Mouse (Mus musculus): ENCODE results near the gene Pla2g2f. TPM values are rescaled to one million over a fixed set of nuclear protein-coding genes. Genes with fewer than 3 reads are reported as not detected.

The Pla2g2f gene
- polyA plus RNA-seq, 2 experiments from 2014 or later, result not detected

DNA sequence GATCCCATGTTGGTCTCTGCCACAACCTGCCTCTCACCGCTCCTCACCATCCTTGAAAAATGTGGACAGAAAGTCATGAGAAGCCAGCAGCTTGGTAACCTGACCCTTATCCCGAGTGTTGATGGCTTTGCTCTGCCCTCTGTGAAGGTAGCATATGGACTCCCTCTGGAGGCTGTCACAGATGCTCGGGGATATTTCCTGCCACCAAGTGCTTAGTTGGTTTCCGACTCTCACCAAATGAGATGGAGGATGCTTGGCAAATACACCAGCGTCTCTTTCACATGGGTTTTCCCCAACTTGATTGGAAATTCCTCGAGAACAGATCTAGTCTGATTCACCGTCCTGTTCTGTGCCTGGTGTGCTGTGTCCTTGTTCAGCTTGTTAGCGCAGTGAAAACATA, 44.8 kb downstream of the Pla2g2f start:
- no peak for ATAC-seq

DNA sequence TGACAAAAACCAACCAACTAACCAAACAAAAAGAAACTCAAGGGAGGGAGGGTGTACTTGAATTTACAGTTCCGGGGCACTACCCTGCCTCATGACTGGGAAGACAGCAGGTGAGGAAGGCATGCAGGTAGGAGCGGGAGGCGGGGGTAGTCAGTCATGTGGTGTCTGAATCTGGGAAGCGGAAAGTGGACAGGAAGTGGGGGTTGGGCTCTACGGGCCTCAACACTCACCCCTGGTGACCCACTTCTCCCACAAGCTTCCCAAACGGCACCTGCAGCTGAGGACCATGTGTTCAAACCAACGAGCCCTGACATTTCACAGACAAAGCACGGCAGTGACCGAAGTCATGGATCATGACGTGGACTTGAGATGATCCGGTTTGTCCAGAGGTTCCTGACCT, 45.3 kb downstream of the Pla2g2f start:
- no peak for ATAC-seq

DNA sequence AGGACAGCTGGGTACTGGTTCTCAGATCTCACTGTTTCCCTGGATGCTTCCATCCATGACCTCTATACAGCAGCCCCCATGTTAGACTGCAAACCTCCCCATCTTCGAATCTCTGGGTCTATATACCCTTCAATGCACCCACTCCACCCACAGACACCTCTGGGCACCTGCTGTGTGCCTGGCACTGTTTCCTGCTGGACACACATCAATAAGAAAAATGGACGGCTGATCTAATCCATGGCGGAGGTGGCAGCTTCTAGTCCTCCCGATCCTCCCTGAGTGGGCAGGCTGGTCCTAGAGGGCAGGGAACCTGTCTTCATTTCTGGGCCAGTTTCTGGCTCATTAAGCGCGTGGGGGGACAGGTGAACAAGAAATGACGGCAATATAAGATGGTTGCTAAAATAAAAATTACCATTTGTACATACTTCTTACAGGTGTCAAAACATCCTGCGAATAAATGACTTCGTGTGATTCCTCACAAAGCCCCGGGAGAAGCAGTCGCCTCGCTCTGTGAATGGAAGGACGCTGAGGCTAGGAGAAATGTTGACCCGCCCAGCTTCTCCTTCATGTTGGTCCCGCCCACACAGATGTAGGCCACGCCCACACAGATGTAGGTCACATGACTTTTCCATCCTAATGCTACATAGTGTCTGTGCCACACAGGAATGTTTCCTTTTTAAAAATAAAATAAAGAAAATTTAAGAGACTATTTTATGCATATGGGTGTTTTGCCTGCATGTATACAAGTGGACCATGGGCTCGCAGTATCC, 46.2 kb downstream of the Pla2g2f start:
- ATAC-seq, result no peak

DNA sequence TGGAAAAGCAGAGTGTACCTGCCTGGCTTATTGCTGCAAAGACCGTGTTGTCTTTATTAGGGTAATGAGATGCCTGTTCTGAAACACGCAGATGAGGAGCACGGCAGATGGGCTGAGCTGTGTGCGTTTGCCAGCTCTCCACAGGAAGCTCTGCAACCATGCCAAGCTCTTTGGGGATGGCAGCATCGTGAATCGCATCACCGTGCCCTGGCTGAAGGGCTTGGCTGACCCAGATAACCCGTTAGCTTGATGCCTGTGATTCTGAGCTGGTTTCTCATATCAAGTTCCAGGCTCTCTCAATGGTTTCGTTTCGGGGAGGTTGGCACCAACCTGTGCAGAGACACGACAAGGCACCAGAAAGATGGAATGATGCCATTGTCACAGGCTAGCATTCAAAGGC, 46.8 kb downstream of the Pla2g2f start:
- ATAC-seq, result no peak

DNA sequence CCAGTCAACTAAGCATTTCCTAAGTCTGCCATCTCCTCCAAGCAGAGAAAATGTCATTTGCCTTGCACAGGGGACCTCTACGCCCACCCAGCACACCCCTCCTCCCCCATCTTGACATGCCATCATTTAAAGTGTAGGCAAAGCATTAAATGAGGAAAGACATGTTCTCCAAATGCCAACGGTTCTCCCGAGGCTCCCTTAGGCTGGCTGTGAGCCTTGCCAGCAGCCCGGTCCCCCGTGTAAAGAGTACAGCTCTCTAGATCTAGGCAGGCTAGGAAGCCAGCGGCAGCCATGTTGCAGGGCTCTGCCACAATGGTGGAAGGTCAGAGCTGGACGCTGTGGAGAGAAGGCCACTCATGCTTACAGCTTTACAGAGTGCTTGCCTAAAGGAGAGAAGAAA, 47.5 kb downstream of the Pla2g2f start:
- no peak for ATAC-seq

DNA sequence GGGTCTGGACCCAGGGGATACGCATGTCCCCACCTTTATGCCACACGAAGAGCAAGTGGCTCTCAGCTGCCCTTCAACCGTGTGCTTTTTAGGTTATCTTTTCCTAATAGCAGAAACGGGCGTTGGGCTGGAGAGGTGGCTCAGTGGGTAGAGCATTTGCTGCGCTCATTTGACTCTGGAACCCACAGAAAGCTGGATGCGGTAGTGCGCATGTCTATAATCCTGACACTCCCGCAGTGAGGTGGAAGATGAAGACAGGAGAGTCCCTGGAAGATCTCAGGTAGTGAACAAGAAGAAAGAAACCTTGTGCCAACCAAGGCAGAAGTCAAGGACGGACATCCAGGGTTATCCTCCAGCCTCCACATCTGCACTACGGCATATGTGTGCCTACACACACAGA, 48.2 kb downstream of the Pla2g2f start:
- ATAC-seq, result no peak

DNA sequence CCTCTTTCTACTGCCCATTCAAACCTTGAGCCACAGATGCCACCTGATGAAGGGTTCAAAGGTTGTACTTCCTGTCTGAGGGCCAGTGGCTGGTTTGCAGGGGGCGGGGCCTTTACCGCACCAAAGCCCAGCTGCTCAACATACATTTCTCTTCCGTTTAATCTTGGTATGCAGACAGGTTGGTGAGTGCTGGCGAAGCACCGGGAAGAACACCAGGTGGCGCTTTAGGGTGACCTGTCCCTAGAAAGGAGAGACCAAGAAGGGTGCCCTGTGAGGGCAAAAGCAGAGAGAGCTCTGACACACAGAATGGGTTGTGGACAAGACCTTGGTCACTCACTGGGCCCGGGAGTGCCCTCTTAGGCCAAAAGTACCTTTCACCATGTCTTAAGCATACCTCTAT, 48.8 kb downstream of the Pla2g2f start:
- no peak for ATAC-seq

DNA sequence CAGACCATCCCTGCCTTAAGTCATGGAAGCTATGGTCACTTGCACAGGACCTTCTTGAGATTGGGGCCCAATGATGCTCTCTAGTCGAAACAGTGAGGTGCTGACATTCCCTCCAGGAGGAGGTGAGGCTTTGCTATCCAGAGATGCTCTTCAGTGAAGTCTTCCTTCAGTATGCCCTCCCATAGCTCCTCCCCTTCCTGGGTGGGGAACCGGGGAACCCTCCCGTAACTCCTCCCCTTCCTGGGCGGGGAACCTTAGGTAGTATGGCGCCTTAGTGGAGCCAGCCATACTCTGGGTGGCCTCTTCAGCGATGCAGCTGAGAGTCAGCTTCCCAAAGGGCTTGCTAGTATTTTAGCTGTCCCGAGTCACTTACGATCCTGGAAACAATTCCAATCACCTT, 50.8 kb downstream of the Pla2g2f start:
- ATAC-seq, result no peak

DNA sequence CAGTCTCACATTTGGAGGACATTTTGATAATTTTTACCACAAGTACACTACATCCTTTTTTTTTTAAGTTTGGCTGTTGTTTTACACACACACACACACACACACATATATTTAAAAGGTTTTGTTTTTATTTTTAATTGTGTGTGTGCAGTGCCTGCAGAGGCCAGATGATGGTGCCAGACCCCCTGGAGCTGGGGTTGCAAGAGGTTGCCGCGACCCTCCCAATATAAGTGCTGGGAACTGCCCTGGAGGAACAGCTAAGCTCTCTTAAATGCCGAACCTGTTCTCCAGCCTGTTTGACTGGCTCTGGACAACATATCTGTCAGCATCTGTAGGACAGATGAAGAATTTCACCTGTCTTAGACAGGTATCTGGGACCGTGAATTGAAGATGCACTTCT, 53.3 kb downstream of the Pla2g2f start:
- ATAC-seq, result no peak

DNA sequence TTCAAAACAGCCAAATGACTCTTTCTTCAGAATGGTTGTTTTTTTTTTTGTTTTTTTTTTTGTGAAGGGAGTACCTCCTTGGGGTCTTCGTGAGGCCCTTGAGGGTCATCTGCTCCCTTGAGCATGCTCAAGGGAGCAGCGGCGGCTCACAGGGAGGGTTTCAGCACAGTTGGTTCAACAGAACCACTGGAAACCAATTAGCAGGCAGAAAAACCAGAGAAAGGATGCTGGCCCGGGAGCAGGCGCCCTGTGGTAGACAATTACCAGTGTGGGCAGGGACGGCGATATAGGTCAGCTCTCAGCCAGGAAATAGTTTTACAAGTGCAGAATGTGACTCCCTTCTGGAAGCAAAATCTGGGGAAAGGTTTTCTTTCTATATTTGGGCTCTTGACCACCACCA, 53.8 kb downstream of the Pla2g2f start:
- ATAC-seq, result no peak

DNA sequence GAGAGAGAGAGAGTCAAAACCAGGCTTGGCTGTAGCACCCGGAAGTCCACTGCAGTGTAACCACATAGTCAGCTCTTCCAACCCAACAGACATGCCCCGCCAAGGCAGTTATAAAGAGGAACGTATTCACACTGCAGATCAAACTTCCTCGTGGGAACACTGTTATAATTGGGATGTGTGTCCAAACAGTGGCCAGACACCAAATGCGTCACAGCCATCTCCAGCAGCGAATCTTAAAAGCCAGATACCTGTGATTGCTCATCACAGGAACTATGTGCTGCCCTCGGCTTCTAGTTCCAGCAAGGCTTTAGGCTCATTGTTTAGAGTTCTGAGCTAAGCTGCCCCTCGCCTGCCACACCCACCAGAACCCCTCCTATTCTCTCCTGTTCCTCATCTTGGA, 54.9 kb downstream of the Pla2g2f start:
- ATAC-seq, result no peak

DNA sequence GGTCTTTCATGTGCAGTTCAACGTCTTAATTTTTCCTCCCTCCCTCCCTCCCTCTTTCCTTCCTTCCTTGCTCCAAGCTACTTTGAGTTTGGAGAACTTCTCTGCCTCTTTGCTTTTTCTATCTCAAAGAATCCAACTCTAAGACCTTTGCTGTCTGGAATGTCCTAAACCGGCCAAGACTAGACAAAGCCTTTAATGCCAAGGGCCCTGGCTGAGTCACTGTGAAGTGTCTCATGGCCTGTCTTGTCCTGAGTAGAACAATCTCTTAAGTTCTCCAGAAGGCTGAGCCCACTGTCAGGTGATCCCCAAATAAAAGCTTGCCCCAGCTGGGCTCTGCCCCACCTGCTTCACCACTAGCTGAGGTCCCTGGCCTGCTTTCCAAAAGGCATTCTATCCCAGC, 55.4 kb downstream of the Pla2g2f start:
- ATAC-seq, result no peak

DNA sequence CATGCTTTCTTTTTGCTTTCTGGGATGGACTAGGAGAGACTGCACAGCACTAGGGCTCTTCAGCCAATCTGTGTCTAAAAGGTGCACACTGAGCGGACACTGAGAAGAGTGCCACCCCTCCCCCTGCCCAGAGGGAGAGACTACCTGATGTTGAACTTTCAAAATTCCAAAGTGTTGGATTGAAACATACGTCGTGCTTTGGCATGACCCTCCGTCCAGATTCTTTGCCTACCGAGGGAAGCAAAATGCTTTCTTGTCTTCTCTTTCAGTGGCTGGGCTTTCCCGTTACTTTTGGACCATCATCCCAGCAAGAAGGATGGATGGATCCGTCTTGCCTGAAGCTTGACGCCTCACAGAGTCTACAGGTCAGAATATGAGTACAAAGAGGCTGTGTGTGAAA, 56.3 kb downstream of the Pla2g2f start:
- no peak for ATAC-seq

Other genes starting within 250 kb of the Pla2g2f start
- gene Vwa5b1, start 121.7 kb downstream of the Pla2g2f start, polyA plus RNA-seq (2017; shearing (Covaris generic)), result not detected
- not detected for gene Pla2g2c, start 32.8 kb downstream of the Pla2g2f start, polyA plus RNA-seq (2017; shearing (Covaris generic))
- gene Ubxn10, start 20.5 kb downstream of the Pla2g2f start, polyA plus RNA-seq (2017; shearing (Covaris generic)), result not detected
- gene Pla2g2d, start 18.1 kb upstream of the Pla2g2f start, polyA plus RNA-seq (2017; shearing (Covaris generic)), result under 1 TPM; 0.15 to 0.85 TPM
- not detected for gene Pla2g5, start 105.9 kb upstream of the Pla2g2f start, polyA plus RNA-seq (2017; shearing (Covaris generic))
- not detected for gene Gm13030, start 116.3 kb upstream of the Pla2g2f start, polyA plus RNA-seq (2017; shearing (Covaris generic))
- gene Pla2g2e, start 120.3 kb upstream of the Pla2g2f start, polyA plus RNA-seq (2017; shearing (Covaris generic)), result not detected
- gene Otud3, start 156.3 kb upstream of the Pla2g2f start, polyA plus RNA-seq (2017; shearing (Covaris generic)), result under 1 TPM in 1 of 2 experiments, not detected in 1; 0.62 TPM
- not detected for gene Rnf186, start 209.5 kb upstream of the Pla2g2f start, polyA plus RNA-seq (2017; shearing (Covaris generic))
- 10 to 100 TPM; 22.5 to 44.8 TPM for gene Tmco4, start 215.3 kb upstream of the Pla2g2f start, polyA plus RNA-seq (2017; shearing (Covaris generic))

Data from CD4-positive, CD25-positive, alpha-beta regulatory T cell, adult 4 months (primary cell).